Mouse (Mus musculus) liver, adult 2 months (tissue): Measurements from ENCODE around the gene Abhd8. TPM values are rescaled to one million over a fixed set of nuclear protein-coding genes. Genes with fewer than 3 reads are reported as not detected.

ENCODE experiments used
- DNase-seq: peaks from one replicate; pipeline ENCODE4 v3.0.0-alpha.2; 2011; ENCODE audit warnings: low read depth, low spot score; ENCODE audit errors: extremely low read depth
- H3K27ac ChIP-seq: fragments of 200-500 bp; replicated peaks from 2 replicates; pipeline ENCODE4 v1.5.1; 2012; ENCODE audit warnings: low read depth, mild to moderate bottlenecking, control low read depth, inconsistent platforms, low read length; ENCODE audit not compliant: insufficient read depth
- H3K27me3 ChIP-seq: fragments of 200-500 bp; 2 replicates; pipeline ENCODE4 v1.6.1; 2012; ENCODE audit warnings: mild to moderate bottlenecking, moderate library complexity, low read length, inconsistent platforms; ENCODE audit not compliant: control insufficient read depth, insufficient read depth
- H3K36me3 ChIP-seq: fragments of 200-500 bp; 2 replicates; pipeline ENCODE4 v1.6.1; 2012; ENCODE audit warnings: low read length, inconsistent platforms; ENCODE audit not compliant: control insufficient read depth, insufficient read depth
- H3K4me1 ChIP-seq: fragments of 200-500 bp; 2 replicates; pipeline ENCODE4 v1.6.1; 2011; ENCODE audit warnings: low read length; ENCODE audit not compliant: control insufficient read depth, insufficient read depth
- H3K4me3 ChIP-seq: fragments of 200-500 bp; 2 replicates; pipeline ENCODE4 v1.5.1; 2011; ENCODE audit warnings: low read depth, mild to moderate bottlenecking, control low read depth, low read length, moderate library complexity; ENCODE audit not compliant: insufficient read depth
- H3K79me2 ChIP-seq: fragments of 200-500 bp; 2 replicates; pipeline ENCODE4 v1.6.1; 2012; ENCODE audit warnings: inconsistent platforms, mild to moderate bottlenecking, low read length, moderate library complexity; ENCODE audit not compliant: control insufficient read depth, insufficient read depth
- H3K9ac ChIP-seq: fragments of 200-500 bp; 2 replicates; pipeline ENCODE4 v1.6.1; 2012; ENCODE audit warnings: low read depth, mild to moderate bottlenecking, control low read depth, inconsistent platforms, low read length
- CTCF ChIP-seq: fragments of 200-500 bp; IDR thresholded peaks from 2 replicates; pipeline ENCODE4 v1.5.1; 2011; ENCODE audit warnings: low read depth, low read length, control low read depth
- POLR2A ChIP-seq: fragments of 200-500 bp; IDR thresholded peaks from 2 replicates; pipeline ENCODE4 v1.6.1; 2011; ENCODE audit warnings: low read length, control low read depth; ENCODE audit not compliant: insufficient read depth; ENCODE audit errors: extremely low read depth
- WGBS: fragments of 180-500 bp; shearing (Covaris S2); methylation state at CpG from one replicate; pipeline ENCODE4 v1.1.7; 2018; 5-methylcytosine and 5-hydroxymethylcytosine counted together
- polyA plus RNA-seq: library from polyadenylated mRNA; depleted of rRNA; stranded (reverse); fragments of >200 nt; gene quantifications from 2 replicates; pipeline ENCODE4 v1.2.3, GENCODE M21; 2012; rRNA removed
- total RNA-seq: library from RNA; depleted of rRNA; stranded (reverse); fragments of >200 nt; gene quantifications from 2 replicates; pipeline ENCODE4 v1.2.3, GENCODE M21; 2014; rRNA removed

Gene Abhd8
- total and polyA plus RNA-seq, 2 experiments, result 3.1 to 6.7 TPM

- Histone ChIP-seq H3K36me3 (no peaks in the 10 kb centered on the region), H3K4me3 (no peak overlapping the region), H3K79me2 (no peaks in the 10 kb centered on the region), H3K9ac (no peak overlapping the region), H3K27me3 (no peaks in the 10 kb centered on the region), H3K4me1 (peaks cover 1% of the 10 kb centered on the region; the same call in 1 of the 2 replicates), H3K27ac (no peak overlapping the region)
- no peak for TF ChIP-seq CTCF
- TF ChIP-seq POLR2A, result no peak
- peak; percentile 18 for DNase-seq
These were observed 41.3 kb downstream of the Abhd8 start for GRCm38 (mm10) chr8:71422121-71422520.

- Histone ChIP-seq H3K79me2 (no peaks in the 10 kb centered on the region), H3K36me3 (no peaks in the 10 kb centered on the region), H3K27me3 (no peaks in the 10 kb centered on the region), H3K27ac (no peak overlapping the region), H3K4me1 (no peaks in the 10 kb centered on the region), H3K9ac (no peak overlapping the region), H3K4me3 (no peak overlapping the region)
- DNase-seq, result no peak
- TF ChIP-seq POLR2A (no peak), CTCF (no peak)
- WGBS, result 51% methylated on average over 11 of the region's 11 CpGs
These were observed 51.8 kb downstream of the Abhd8 start for GRCm38 (mm10) chr8:71411535-71412273.

GRCm38 (mm10) chr8:71408231-71408630 is 55.2 kb downstream of the Abhd8 start:
- Histone ChIP-seq H3K79me2 (no peaks in the 10 kb centered on the region), H3K36me3 (no peaks in the 10 kb centered on the region), H3K4me3 (no peak overlapping the region), H3K9ac (no peak overlapping the region), H3K27ac (no peak overlapping the region), H3K27me3 (no peaks in the 10 kb centered on the region), H3K4me1 (peaks cover 15% of the 10 kb centered on the region)
- TF ChIP-seq CTCF, result no peak
- TF ChIP-seq POLR2A, result no peak
- DNase-seq, result no peak
- WGBS, result 94% methylated on average over 4 of the region's 4 CpGs

- H3K4me3 ChIP-seq, result no peak overlapping the region
- H3K27ac ChIP-seq, result no peak overlapping the region
- H3K9ac ChIP-seq, result no peak overlapping the region
- TF ChIP-seq CTCF (no peak), POLR2A (no peak)
- DNase-seq, result no peak
- no peaks in the 10 kb centered on the region for H3K79me2 ChIP-seq
- H3K27me3 ChIP-seq, result no peaks in the 10 kb centered on the region
- 92% methylated on average over 14 of the region's 14 CpGs for WGBS
- no peaks in the 10 kb centered on the region for H3K36me3 ChIP-seq
- peaks cover 15% of the 10 kb centered on the region for H3K4me1 ChIP-seq
These were observed 56.0 kb downstream of the Abhd8 start for GRCm38 (mm10) chr8:71407441-71407840.

Other genes starting within 250 kb of the Abhd8 start
- gene Myo9b, start 190.9 kb downstream of the Abhd8 start, total RNA-seq, result 8.6 and 12.8 TPM in 2 replicates
- 6.6 and 7.6 TPM in 2 replicates for gene Myo9b, start 190.9 kb downstream of the Abhd8 start, polyA plus RNA-seq
- gene Haus8, start 190.7 kb downstream of the Abhd8 start, total RNA-seq, result 4.0 and 5.8 TPM in 2 replicates
- gene Haus8, start 190.7 kb downstream of the Abhd8 start, polyA plus RNA-seq, result 2.1 and 2.8 TPM in 2 replicates
- 76.6 and 82.2 TPM in 2 replicates for gene Use1, start 96.8 kb downstream of the Abhd8 start, total RNA-seq
- gene Use1, start 96.8 kb downstream of the Abhd8 start, polyA plus RNA-seq, result 60.2 and 69.9 TPM in 2 replicates
- gene Ocel1, start 92.4 kb downstream of the Abhd8 start, total RNA-seq, result 8.0 and 8.1 TPM in 2 replicates
- gene Ocel1, start 92.4 kb downstream of the Abhd8 start, polyA plus RNA-seq, result 9.2 and 17.1 TPM in 2 replicates
- gene Nr2f6, start 81.7 kb downstream of the Abhd8 start, total RNA-seq, result 73.9 and 117 TPM in 2 replicates
- 319 and 341 TPM in 2 replicates for gene Nr2f6, start 81.7 kb downstream of the Abhd8 start, polyA plus RNA-seq
- 7.9 and 9.7 TPM in 2 replicates for gene Ushbp1, start 67.9 kb downstream of the Abhd8 start, total RNA-seq
- gene Ushbp1, start 67.9 kb downstream of the Abhd8 start, polyA plus RNA-seq, result 7.9 and 13.6 TPM in 2 replicates
- 42.7 and 44.8 TPM in 2 replicates for gene Babam1, start 66.8 kb downstream of the Abhd8 start, total RNA-seq
- gene Babam1, start 66.8 kb downstream of the Abhd8 start, polyA plus RNA-seq, result 98.5 and 106 TPM in 2 replicates
- gene Ankle1, start 57.6 kb downstream of the Abhd8 start, total RNA-seq, result 0.09 and 0.34 TPM in 2 replicates
- 0.11 and 0.22 TPM in 2 replicates for gene Ankle1, start 57.6 kb downstream of the Abhd8 start, polyA plus RNA-seq
- 35.1 and 48.2 TPM in 2 replicates for gene Mrpl34, start 1.3 kb upstream of the Abhd8 start, total RNA-seq
- 104 and 123 TPM in 2 replicates for gene Mrpl34, start 1.3 kb upstream of the Abhd8 start, polyA plus RNA-seq
- 7.7 and 8.3 TPM in 2 replicates for gene Dda1, start 5.5 kb upstream of the Abhd8 start, total RNA-seq
- 32.5 and 34.1 TPM in 2 replicates for gene Dda1, start 5.5 kb upstream of the Abhd8 start, polyA plus RNA-seq
- 2.3 and 3.8 TPM in 2 replicates for gene Ano8, start 22.3 kb upstream of the Abhd8 start, total RNA-seq
- 3.7 and 5.2 TPM in 2 replicates for gene Ano8, start 22.3 kb upstream of the Abhd8 start, polyA plus RNA-seq
- 11.6 and 12.7 TPM in 2 replicates for gene Gtpbp3, start 24.4 kb upstream of the Abhd8 start, total RNA-seq
- gene Gtpbp3, start 24.4 kb upstream of the Abhd8 start, polyA plus RNA-seq, result 12.9 and 15.5 TPM in 2 replicates
- 15.3 and 22.8 TPM in 2 replicates for gene Plvap, start 48.1 kb upstream of the Abhd8 start, total RNA-seq
- 128 and 132 TPM in 2 replicates for gene Plvap, start 48.1 kb upstream of the Abhd8 start, polyA plus RNA-seq
- not detected in 2 replicates for gene Ccdc194, start 62.1 kb upstream of the Abhd8 start, total RNA-seq
- gene Ccdc194, start 62.1 kb upstream of the Abhd8 start, polyA plus RNA-seq, result 0.05 TPM in 1 of 2 replicates, not detected in the other
- gene Bst2, start 73.8 kb upstream of the Abhd8 start, total RNA-seq, result 603 and 678 TPM in 2 replicates
- 798 and 871 TPM in 2 replicates for gene Bst2, start 73.8 kb upstream of the Abhd8 start, polyA plus RNA-seq
- 98.9 and 105 TPM in 2 replicates for gene Mvb12a, start 79.3 kb upstream of the Abhd8 start, total RNA-seq
- 164 and 165 TPM in 2 replicates for gene Mvb12a, start 79.3 kb upstream of the Abhd8 start, polyA plus RNA-seq
- gene Tmem221, start 95.2 kb upstream of the Abhd8 start, total RNA-seq, result 0.46 and 0.47 TPM in 2 replicates
- 0.14 and 0.55 TPM in 2 replicates for gene Tmem221, start 95.2 kb upstream of the Abhd8 start, polyA plus RNA-seq
- gene Nxnl1, start 102.9 kb upstream of the Abhd8 start, total RNA-seq, result not detected in 2 replicates
- not detected in 2 replicates for gene Nxnl1, start 102.9 kb upstream of the Abhd8 start, polyA plus RNA-seq
- gene Slc27a1, start 105.2 kb upstream of the Abhd8 start, total RNA-seq, result 6.8 and 7.2 TPM in 2 replicates
- 12.5 and 15.7 TPM in 2 replicates for gene Slc27a1, start 105.2 kb upstream of the Abhd8 start, polyA plus RNA-seq
- gene Pgls, start 128.5 kb upstream of the Abhd8 start, total RNA-seq, result 111 and 113 TPM in 2 replicates
- 119 and 124 TPM in 2 replicates for gene Pgls, start 128.5 kb upstream of the Abhd8 start, polyA plus RNA-seq
- gene Fam129c, start 134.0 kb upstream of the Abhd8 start, total RNA-seq, result 0.92 and 1.3 TPM in 2 replicates
- 0.73 and 2.1 TPM in 2 replicates for gene Fam129c, start 134.0 kb upstream of the Abhd8 start, polyA plus RNA-seq
- gene Colgalt1, start 147.3 kb upstream of the Abhd8 start, total RNA-seq, result 43.2 and 55.0 TPM in 2 replicates
- gene Colgalt1, start 147.3 kb upstream of the Abhd8 start, polyA plus RNA-seq, result 65.3 and 77.3 TPM in 2 replicates
- 0.09 and 0.20 TPM in 2 replicates for gene Unc13a, start 208.1 kb upstream of the Abhd8 start, total RNA-seq
- 0.15 and 0.72 TPM in 2 replicates for gene Unc13a, start 208.1 kb upstream of the Abhd8 start, polyA plus RNA-seq
- gene Jak3, start 212.6 kb upstream of the Abhd8 start, total RNA-seq, result 4.0 and 4.6 TPM in 2 replicates
- gene Jak3, start 212.6 kb upstream of the Abhd8 start, polyA plus RNA-seq, result 5.7 and 7.9 TPM in 2 replicates
- gene Insl3, start 225.6 kb upstream of the Abhd8 start, total RNA-seq, result 0.74 and 1.1 TPM in 2 replicates
- gene Insl3, start 225.6 kb upstream of the Abhd8 start, polyA plus RNA-seq, result 4.9 and 8.2 TPM in 2 replicates
- gene B3gnt3, start 238.1 kb upstream of the Abhd8 start, total RNA-seq, result 0.92 and 1.3 TPM in 2 replicates
- gene B3gnt3, start 238.1 kb upstream of the Abhd8 start, polyA plus RNA-seq, result 1.5 and 2.6 TPM in 2 replicates